Mouse (Mus musculus): ENCODE results near the gene Chpf2. TPM values are rescaled to one million over a fixed set of nuclear protein-coding genes. Genes with fewer than 3 reads are reported as not detected.

Gene Chpf2
- polyA plus RNA-seq, 1 experiment from 2014 or later = 11.0 TPM

DNA sequence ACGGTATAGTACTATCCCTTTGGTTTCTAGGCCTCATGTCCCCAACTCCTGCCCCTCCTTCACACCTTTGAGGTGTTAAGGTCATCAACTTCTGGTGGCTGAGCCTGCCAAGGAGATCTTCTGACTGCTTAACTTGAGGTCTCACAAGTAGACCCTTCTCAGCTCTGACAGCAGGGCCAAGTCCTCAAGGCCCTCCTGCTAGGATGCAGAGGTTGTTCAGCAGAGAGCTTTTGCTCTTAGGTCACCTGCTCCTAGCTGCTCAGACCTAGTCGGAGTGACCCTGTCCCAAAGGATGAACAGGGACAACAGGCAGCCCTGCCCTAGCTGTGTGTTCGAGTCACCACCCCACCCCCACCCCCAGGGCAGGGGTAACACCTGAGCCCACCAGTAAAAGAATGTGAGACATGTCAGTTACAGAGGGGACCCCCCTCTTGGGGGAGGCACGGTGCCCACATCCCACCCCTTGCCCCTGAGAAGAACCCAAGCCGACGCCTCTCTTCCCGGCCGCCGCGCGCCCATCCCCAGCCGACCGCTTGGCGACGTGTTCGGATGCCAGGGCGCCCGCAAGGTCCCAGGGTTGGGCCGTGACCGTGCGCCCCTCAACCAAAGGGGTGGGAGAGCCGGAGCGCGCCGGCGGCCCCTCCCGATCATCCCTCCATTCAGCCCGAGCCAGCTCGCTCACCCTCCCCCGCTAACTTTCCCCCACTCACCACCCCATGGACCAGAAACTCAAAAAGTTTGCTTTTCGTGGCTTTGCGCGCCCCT is 14.7 kb downstream of the Chpf2 start:
- H3K36me3 ChIP-seq (ENCODE audit: control insufficient read depth, insufficient read depth, low read length) = no peaks in the 10 kb centered on the region
- WGBS = under 1% methylated on average over 32 of the region's 33 CpGs
- H3K9me3 ChIP-seq (ENCODE audit: control insufficient read depth, low read length) = no peaks in the 10 kb centered on the region
- H3K27me3 ChIP-seq (ENCODE audit: control insufficient read depth, insufficient read depth, low read length) = no peaks in the 10 kb centered on the region
- H3K9ac ChIP-seq (ENCODE audit: low read depth, low read length) = peak overlapping the region; percentile 90
- H3K4me2 ChIP-seq (replicated peaks; ENCODE audit: low read depth, low read length) = peak overlapping the region; percentile 86
- H3K27ac ChIP-seq (ENCODE audit: low read depth, low read length) = peak overlapping the region; percentile 99
- H3K4me1 ChIP-seq (ENCODE audit: control insufficient read depth, insufficient read depth, low read length) = peaks cover 55% of the 10 kb centered on the region
- H3K4me3 ChIP-seq (ENCODE audit: low read length) = peak overlapping the region; percentile 73
- no peak for ATAC-seq (ENCODE audit: low FRiP score, low TSS enrichment)

DNA sequence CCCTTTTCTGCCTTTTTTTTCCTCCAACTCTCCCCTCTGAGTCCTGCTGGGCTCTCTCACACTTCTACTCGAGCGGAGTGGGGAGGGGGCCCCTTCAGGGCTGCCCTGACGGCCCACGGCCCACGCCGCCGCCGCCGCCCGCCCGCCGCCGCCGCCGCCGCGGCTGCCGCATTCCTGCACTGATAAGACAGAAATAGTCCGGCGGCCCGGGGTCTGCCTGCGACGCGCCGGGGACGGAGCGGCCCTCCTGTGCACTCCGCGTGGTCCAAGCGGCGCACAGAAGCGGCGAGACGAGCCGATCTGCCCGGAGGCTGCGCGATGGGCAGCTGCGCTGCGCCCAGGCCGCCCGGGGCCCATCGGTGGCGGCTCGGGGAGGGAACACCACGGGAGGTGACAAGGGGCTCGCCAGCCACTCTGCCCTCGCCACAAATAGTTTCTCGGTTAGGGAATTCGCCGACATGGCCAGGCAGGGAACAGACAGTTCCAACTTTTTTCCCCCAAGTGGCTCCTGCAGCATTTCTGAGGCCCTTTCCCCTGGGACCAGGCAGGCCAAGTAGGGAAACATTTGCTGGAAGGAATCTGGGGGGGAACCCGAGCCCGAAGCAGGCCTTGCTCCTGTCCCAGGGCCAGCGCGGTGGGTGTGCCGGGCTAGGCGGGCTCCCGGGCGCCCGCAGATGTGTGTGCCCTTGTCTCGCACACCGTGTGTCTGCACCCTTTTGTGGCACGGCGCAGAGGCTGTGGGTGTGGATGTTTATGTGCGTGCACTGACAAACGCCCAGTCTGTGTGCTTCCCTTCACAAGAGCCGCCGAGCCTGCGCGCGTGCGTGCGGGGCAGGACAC is 15.6 kb downstream of the Chpf2 start:
- peak overlapping the region; percentile 90 for H3K9ac ChIP-seq (ENCODE audit: low read depth, low read length)
- under 1% methylated on average over 73 of the region's 73 CpGs for WGBS
- no peaks in the 10 kb centered on the region for H3K27me3 ChIP-seq (ENCODE audit: control insufficient read depth, insufficient read depth, low read length)
- H3K4me2 ChIP-seq (replicated peaks; ENCODE audit: low read depth, low read length) = peak overlapping the region; percentile 86
- ATAC-seq (ENCODE audit: low FRiP score, low TSS enrichment) = peak; percentile 21; the same call in 1 of the 2 replicates
- peak overlapping the region; percentile 73 for H3K4me3 ChIP-seq (ENCODE audit: low read length)
- H3K36me3 ChIP-seq (ENCODE audit: control insufficient read depth, insufficient read depth, low read length) = no peaks in the 10 kb centered on the region
- H3K27ac ChIP-seq (ENCODE audit: low read depth, low read length) = peak overlapping the region; percentile 99
- peaks cover 56% of the 10 kb centered on the region for H3K4me1 ChIP-seq (ENCODE audit: control insufficient read depth, insufficient read depth, low read length)
- no peaks in the 10 kb centered on the region for H3K9me3 ChIP-seq (ENCODE audit: control insufficient read depth, low read length)

DNA sequence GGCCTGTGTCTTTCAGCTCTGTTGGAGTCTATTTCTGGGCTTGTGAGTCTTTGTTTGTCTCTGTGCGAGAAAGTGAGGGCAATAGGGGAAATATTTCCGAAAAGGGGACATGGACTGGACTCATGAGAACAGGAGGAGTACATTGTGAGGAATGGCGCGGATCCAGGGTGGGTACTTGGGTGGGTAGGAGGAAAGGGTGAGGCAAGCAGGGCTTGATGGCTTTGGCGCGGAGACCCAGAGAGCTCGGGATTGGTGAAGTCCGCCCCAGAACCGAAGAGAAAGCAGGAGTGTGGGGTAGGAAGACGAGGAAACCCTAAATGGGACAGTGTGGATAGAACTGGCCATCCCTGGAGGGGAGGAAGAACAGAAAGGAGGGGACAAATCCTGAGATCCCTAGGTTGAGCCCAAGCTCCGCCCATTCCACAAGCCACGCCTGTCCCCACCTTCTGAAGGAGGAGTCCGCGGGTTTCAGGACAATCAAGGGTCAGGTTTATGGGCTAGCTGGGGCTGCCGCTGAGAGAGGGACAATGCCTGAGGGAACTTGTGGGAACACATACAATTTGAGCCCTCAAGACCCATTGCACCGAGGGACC is 16.3 kb downstream of the Chpf2 start:
- WGBS = 1% methylated on average over 16 of the region's 16 CpGs
- peak; percentile 58 for ATAC-seq (ENCODE audit: low FRiP score, low TSS enrichment)
- peaks cover 53% of the 10 kb centered on the region for H3K4me1 ChIP-seq (ENCODE audit: control insufficient read depth, insufficient read depth, low read length)
- peak overlapping the region; percentile 99 for H3K27ac ChIP-seq (ENCODE audit: low read depth, low read length)
- H3K9me3 ChIP-seq (ENCODE audit: control insufficient read depth, low read length) = no peaks in the 10 kb centered on the region
- H3K4me2 ChIP-seq (replicated peaks; ENCODE audit: low read depth, low read length) = peak overlapping the region; percentile 86
- no peaks in the 10 kb centered on the region for H3K36me3 ChIP-seq (ENCODE audit: control insufficient read depth, insufficient read depth, low read length)
- H3K27me3 ChIP-seq (ENCODE audit: control insufficient read depth, insufficient read depth, low read length) = no peaks in the 10 kb centered on the region
- H3K9ac ChIP-seq (ENCODE audit: low read depth, low read length) = peak overlapping the region; percentile 90
- H3K4me3 ChIP-seq (ENCODE audit: low read length) = peak overlapping the region; percentile 73

DNA sequence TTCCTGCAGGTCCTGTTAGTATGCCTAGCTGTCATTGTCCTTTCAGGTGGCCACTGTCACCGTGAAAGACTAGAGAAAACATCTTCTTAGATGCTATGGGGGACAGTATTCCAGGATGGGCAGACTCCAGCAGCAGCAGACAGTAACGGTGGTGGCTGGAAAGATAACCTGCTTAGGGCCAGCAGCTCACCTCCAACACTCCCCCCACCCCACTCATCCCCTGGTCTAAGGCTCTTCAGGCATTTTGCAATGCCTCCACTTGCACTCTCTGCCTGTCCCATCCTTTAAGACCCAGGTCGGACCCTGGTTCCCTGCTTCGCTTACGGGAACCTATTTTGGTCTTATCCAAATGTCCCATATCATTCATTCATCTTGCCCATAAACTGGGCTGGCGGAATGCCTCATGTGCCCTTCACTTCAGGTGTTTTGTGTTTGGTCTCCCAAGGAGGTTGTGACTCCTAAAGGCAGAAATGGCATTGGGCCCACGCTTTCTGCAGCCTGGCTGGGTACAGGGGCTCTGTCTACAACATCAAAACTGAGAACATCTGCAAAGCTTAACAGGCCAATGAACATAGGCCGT is 17.0 kb downstream of the Chpf2 start:
- H3K36me3 ChIP-seq (ENCODE audit: control insufficient read depth, insufficient read depth, low read length) = no peaks in the 10 kb centered on the region
- H3K27ac ChIP-seq (ENCODE audit: low read depth, low read length) = peak overlapping the region; percentile 99
- no peak for ATAC-seq (ENCODE audit: low FRiP score, low TSS enrichment)
- H3K27me3 ChIP-seq (ENCODE audit: control insufficient read depth, insufficient read depth, low read length) = no peaks in the 10 kb centered on the region
- H3K4me3 ChIP-seq (ENCODE audit: low read length) = no peak overlapping the region
- H3K9ac ChIP-seq (ENCODE audit: low read depth, low read length) = peak overlapping the region; percentile 91; the same call in 1 of the 2 replicates
- H3K4me2 ChIP-seq (replicated peaks; ENCODE audit: low read depth, low read length) = peak overlapping the region; percentile 86
- no peaks in the 10 kb centered on the region for H3K9me3 ChIP-seq (ENCODE audit: control insufficient read depth, low read length)
- WGBS = 54% methylated on average over 8 of the region's 8 CpGs
- H3K4me1 ChIP-seq (ENCODE audit: control insufficient read depth, insufficient read depth, low read length) = peaks cover 47% of the 10 kb centered on the region

DNA sequence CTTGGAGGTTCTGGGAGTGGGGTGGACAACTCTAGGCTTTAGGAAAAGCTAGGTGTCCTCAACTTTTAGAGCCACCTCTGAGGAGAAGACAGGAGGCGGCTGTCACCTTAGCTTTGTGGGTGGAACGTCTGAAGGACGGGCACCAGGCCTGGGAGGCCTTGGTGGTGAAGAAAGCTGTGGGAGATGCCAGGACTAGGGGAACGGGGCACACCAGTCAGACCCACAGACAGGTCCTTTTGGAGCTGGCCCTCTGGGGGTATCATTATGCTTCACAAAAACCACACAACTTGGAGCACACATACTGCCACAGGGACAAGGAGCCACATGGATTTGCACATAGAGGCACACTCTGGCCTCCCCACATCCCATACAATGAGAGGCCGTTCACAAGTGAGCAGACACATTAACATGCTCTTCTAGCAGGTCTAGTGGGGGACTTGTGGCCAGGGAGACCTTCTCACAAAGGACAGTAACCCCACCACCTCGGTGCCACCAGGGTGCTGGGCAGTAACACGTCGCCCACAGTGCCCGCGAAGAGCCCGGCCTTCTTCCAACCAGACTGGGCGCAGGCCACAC is 17.6 kb downstream of the Chpf2 start:
- peak overlapping the region; percentile 55 for H3K4me2 ChIP-seq (replicated peaks; ENCODE audit: low read depth, low read length)
- H3K9ac ChIP-seq (ENCODE audit: low read depth, low read length) = peak overlapping the region; percentile 91
- no peaks in the 10 kb centered on the region for H3K27me3 ChIP-seq (ENCODE audit: control insufficient read depth, insufficient read depth, low read length)
- peak overlapping the region; percentile 99 for H3K27ac ChIP-seq (ENCODE audit: low read depth, low read length)
- H3K4me1 ChIP-seq (ENCODE audit: control insufficient read depth, insufficient read depth, low read length) = peaks cover 40% of the 10 kb centered on the region
- 17% methylated on average over 12 of the region's 12 CpGs for WGBS
- peak overlapping the region; percentile 62 for H3K4me3 ChIP-seq (ENCODE audit: low read length)
- no peaks in the 10 kb centered on the region for H3K36me3 ChIP-seq (ENCODE audit: control insufficient read depth, insufficient read depth, low read length)
- no peaks in the 10 kb centered on the region for H3K9me3 ChIP-seq (ENCODE audit: control insufficient read depth, low read length)
- no peak for ATAC-seq (ENCODE audit: low FRiP score, low TSS enrichment)

DNA sequence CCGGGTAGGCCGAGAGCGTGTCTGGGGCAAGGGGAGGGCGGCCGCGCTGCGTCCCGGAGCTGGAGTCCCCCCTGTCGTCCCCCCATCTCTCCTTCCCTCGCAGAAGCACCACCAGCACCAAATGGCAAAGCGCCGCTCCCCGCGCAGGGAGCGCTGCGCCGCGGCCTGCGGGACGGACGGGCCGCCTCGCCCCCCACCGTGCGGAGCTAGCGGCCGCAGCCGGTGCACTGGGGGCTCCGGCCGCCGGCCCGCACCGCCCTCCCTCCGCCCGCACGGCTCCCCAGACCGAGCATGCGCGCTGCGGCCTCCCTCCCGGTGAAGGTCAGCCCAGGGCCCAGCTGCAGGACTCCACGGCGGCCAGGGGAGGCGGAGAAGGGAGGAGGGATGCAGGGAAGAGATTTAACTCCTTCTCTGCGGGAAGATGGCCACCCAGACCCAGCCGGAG is 18.1 kb downstream of the Chpf2 start:
- Histone ChIP-seq H3K27me3 (ENCODE audit: control insufficient read depth, insufficient read depth, low read length) (no peaks in the 10 kb centered on the region), H3K9ac (ENCODE audit: low read depth, low read length) (peak overlapping the region; percentile 91), H3K4me1 (ENCODE audit: control insufficient read depth, insufficient read depth, low read length) (peaks cover 37% of the 10 kb centered on the region), H3K4me2 (replicated peaks; ENCODE audit: low read depth, low read length) (peak overlapping the region; percentile 55), H3K27ac (ENCODE audit: low read depth, low read length) (peak overlapping the region; percentile 99), H3K9me3 (ENCODE audit: control insufficient read depth, low read length) (no peaks in the 10 kb centered on the region), H3K36me3 (ENCODE audit: control insufficient read depth, insufficient read depth, low read length) (no peaks in the 10 kb centered on the region), H3K4me3 (ENCODE audit: low read length) (peak overlapping the region; percentile 62)
- ATAC-seq (ENCODE audit: low FRiP score, low TSS enrichment) = peak; percentile 75
- whole genome bisulfite sequencing = under 1% methylated on average over 43 of the region's 46 CpGs

DNA sequence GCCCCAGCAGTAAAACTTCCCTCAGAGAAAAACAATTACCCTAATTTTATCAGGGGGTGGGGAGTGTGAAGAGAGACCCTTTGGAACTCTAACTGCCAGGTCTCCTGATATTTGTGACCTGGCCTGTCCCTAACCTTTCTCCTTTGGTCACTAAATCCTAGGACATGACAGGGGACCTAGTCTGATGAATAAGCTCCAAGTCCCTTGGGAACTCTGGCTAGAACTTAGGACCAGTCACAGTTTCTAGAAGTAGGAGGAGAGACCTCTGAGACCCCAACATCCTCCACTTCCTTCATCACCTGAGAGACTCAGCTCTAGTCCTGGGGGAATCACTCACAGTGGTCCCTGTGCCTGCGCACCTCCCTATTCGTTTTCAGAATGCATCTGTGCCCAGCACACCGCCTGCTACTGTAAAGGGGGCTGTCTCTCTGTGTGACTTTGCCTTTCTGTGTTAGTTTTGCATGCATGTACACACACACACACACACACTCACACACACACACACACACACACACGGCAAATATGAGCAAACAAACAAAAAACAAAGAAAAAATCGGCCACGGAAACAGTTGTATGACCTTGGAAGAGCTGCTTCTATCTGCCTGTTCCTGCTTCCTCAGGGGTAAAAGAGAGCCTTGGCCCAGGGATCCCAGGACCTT is 18.9 kb downstream of the Chpf2 start:
- Histone ChIP-seq H3K4me3 (ENCODE audit: low read length) (peak overlapping the region; percentile 62), H3K4me1 (ENCODE audit: control insufficient read depth, insufficient read depth, low read length) (peaks cover 37% of the 10 kb centered on the region), H3K36me3 (ENCODE audit: control insufficient read depth, insufficient read depth, low read length) (no peaks in the 10 kb centered on the region), H3K27me3 (ENCODE audit: control insufficient read depth, insufficient read depth, low read length) (no peaks in the 10 kb centered on the region), H3K4me2 (replicated peaks; ENCODE audit: low read depth, low read length) (peak overlapping the region; percentile 55), H3K9me3 (ENCODE audit: control insufficient read depth, low read length) (no peaks in the 10 kb centered on the region), H3K9ac (ENCODE audit: low read depth, low read length) (peak overlapping the region; percentile 91), H3K27ac (ENCODE audit: low read depth, low read length) (peak overlapping the region; percentile 99)
- WGBS = 10% methylated on average over 6 of the region's 6 CpGs
- no peak for ATAC-seq (ENCODE audit: low FRiP score, low TSS enrichment)

Data from kidney, embryonic 14.5 days (tissue).